Mouse (Mus musculus): Measurements from ENCODE around the gene Zfp740.

Gene Zfp740

DNA sequence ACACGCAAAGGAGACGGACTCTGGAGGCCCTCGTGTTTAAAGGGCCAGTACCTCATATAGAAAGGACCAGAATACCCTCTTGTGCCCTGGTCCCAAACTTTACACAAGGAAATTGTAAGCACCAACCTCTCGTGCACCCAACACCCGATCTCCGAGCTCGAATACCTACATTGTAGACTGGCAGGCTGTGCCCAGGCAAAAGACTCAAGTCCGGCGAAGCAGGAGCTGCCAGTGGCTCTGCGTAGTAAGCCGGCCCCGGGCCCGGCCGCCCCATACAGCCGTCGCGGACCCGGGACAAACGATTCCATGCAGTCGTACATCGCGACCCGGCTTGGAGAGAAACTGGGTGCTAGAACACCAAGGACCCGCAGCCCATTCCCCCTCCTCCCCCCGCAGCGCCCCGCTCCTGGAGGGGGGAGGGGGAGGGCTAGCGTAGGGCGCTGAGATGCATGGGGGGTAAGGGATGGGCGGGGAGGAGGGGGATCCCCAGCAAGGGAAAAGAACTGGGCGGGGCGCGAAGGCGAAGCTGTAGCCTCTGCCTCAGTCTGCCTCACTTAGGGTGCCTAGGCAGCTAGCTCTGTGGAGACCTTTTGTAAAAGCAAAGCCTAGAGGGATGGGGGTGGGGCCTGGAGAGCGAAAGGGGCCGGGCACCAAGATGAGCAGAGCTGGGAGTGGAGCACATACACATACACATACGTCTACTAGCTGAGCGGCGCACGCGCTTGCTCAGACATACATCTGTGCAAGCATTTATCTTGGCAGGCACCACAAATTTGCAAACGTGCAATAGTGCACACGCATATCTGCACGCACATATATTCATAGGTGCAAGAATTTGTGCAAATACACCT lies 43.1 kb downstream of the Zfp740 start:
- in situ Hi-C loops (cut with MseI, MboI): no loop called here

DNA sequence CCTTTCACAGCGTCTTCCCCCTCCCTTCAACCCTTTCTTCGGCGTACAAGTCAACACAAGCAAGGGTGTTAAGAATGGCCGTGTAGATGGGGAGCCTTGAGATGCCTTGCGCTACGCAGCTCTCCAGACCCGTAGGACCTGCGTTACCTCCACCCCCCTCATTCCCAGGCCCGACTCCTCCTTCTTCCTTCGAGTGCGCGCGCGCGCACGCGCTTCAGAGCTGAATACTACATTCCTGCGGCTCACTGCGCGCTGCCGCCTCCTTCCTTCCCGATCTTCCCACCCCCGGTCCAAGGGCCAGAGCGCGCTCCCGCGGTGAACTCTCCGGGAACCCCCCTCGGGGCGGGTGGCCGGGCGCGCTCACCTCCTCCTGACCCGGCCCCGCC lies 43.8 kb downstream of the Zfp740 start:
- in situ Hi-C loops (cut with MseI, MboI): no loop called here

DNA sequence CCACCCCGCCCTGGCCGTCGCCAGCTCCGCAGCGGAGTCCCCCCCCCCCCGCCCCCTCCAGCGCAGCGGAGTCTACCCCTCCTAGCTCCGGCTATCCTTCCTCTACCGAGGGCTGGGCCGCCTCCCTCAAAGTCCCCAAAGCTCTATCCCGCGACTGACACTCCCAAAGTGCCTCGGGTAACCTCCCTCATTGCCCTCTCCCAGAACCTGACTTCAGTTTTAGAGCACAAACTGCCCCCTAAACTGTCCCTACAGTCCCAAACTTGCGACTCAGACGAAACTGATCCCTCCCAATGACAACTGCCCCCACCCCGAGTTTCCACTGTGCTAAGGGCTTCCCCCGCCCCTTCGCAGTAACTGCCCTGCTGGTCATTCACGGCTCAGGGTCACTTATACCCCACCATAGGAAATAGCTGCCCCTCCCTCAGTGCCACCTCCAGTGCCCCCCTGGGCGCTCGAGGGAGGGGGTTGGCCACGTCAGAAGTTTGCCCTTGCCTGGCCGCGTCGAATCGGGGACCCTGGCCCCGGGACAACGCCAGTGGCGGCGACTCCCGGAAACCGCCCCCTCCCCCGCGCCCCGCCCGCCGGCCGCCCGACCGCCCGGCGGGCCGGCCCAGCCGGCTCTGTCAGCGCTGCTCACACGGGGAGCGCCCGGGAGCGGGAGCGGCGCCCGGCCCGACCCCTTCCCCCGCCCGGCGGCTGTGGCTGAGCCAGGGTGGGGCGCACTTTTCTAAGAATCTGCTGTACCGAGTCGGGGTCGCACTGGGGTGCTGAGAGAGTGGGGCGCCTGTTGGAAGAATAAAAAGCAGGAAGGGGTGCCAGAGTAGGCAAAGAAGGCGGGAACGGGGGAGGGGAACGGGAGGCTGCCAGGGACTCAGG lies 44.4 kb downstream of the Zfp740 start:
- in situ Hi-C loops (cut with MseI, MboI): no loop called here

DNA sequence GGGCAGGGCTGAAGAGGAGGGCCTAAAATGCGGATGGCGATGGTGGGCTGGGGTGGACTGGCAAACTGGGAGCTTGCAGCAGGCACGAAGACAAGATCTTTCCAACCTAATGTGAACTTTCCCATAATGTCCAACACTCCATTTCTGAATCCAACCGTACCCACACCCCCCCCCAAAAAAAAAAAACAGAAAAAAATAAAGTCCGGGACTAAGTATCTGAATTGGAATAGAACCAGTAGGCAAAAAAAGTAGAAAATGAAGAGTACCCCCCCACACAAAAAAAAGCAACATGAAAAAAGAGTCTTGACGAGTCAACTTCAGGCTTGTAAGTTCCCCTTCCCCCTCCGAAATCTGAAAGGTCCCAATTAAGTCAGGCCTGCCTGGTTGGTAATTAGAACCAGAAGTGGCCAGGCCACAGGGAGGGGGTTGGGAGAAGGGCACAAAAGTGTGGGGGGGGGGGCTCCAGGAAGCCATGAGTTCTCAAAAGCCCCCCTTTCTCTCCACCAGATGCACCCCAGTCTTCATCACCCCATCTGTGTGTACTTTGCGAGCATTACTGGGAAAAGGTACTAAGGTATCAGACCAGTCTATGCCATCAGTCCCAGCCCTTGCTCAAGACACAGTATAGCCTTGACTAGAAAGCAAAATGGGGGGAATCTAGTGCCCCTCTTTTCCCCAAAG lies 45.2 kb downstream of the Zfp740 start:
- in situ Hi-C loops (cut with MseI, MboI): no loop called here

DNA sequence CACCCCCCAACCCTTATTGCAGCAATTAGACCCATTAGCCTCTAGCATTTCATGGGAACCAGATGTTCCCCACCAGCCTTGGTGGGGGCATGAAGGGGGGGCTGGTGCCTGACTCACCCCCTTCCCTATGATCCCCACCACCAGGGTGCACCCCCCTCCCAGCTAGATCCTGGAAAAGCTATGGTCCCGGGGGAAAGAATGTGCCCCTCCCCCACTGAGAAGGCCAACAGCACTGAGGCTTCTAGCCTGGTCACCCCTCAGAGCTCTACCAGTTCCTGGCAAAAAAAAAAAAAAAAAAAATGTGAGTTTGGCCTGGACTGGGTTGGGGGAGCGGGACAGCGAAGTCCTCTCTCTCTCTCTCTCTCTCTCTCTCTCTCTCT lies 45.8 kb downstream of the Zfp740 start:
- in situ Hi-C loops (cut with MseI, MboI): no loop called here

DNA sequence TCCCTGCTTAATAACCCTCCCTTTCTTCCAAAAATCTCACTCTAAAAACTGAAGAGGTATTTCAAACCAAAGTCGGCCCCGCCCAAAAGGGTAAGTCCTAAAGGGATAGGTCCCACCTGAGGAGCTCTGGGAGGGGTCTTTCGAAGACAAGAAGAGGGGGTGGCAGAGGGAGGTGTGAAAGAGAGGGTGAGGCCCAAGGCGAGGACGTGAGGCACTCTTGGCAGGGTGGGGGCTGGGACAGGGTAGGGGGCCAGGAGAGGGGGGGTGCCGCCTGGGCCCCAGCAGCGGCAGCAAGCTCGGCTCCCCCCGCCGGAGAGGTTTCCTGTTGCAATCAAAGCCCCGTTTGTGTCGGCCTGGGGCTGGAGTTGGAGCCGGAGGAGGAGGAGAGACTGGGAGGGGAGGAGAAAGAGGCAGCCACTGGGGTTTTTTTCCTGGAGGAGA lies 46.2 kb downstream of the Zfp740 start:
- in situ Hi-C loops (cut with MseI, MboI): no loop called here

DNA sequence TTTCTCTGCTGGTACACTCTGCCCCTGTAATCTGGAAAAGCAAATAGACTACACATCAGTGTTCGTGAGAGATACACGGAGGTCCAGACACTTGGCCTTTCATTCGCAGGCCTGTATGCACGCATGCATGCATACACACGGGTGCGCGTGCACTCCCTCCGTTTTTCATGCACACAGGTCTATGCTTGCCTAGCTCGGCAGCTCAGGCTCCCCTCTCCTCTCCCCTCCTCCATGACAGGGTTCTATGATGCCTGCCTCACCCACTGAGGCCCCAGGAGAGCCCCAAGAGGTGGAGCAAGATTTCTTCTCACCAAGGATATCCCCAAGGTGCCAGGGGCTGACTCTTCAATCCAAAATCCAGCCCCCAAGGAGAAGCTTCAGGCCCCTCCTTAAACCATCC lies 46.9 kb downstream of the Zfp740 start:
- in situ Hi-C loops (cut with MseI, MboI): no loop called here

DNA sequence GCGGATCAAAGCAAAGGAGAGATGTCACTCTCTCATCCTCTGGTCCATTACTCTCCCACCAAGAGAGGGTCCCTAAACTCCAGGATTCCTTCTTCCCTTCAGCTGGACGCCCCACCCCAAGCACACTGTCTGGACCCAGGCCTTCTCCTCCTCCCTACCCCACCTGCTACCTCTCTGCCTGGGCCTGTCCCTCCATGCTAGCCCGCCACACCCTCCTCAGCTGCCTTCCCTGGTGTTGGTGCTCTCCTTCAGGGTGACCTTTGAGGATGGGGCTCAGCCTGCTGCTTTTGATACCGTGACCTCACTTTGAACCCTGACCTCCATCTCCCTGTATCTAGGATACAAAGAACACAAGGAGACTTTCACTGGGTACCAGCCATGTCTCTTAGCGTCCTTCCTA lies 47.5 kb downstream of the Zfp740 start:
- in situ Hi-C loops (cut with MseI, MboI): no loop called here

DNA sequence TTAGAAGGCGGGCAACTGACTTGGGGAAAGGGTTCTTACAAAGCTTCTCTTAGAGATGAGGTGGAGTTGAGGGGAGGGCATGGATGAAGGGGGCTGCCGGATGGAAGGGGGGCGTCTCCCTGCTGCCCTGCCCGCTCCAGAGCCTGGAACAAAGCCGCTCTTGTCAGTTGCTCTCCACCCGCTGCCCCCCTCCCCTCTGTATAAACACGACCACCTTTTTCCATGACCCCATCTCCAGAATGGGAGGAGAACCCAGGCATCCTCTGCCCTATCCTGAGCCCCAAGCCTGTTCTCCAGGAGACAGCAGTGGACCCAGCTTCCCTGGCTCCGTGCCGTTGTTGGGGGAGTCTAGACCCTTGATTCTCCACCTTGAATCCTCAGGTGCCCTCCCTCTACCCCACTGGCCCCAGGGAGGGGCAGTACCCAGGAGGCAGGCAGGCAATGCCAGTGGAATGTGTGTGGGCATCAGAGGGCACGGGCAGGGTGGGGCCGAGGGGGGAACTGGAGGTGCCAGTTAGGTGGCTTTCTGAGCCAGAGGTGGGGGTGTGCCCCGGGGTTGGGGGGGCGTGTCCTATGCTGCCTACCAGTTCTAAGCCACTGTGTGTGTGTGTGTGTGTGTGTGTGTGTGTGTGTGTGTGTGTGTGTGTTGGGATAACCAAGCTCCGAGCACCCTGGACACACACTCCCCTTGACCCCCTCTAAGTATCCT lies 52.7 kb downstream of the Zfp740 start:
- in situ Hi-C loops (cut with MseI, MboI): no loop called here

DNA sequence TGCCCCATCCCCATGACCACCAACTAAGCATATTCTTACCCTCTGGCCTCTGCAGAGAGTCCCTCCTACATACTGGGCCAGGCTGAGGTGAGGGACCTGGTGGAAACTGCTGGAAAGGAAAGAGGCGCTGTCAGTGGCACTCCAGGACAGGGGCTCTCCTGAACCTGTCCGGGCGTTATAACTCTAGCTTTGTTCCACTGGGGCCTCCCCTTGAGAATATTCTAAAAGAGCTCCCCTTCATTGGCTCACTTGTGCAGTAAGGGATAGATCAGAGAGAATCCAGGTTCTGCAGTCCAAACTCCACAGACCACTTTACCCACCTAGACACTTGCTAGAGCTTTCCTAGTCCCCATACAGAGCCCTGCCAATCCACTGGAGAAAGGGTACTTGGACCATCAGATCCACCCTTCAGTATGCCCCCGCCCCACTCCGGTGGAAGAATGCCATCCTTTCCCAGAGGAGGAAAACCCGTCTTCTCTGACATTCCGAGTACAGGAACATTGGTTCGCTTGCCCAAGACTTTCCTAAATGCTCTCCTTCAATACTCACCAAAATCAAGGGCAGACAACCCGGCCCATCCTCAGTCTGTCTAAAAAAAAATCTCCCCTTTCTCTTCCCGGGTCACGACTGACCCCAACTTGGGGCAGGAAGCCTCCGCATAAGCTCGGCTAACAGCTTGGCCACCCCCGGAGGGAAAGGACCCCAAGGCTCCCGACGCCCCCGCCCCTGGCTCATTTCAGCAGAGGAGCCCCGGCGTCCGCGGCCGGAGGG lies 53.6 kb downstream of the Zfp740 start:
- in situ Hi-C loops (cut with MseI, MboI): no loop called here

DNA sequence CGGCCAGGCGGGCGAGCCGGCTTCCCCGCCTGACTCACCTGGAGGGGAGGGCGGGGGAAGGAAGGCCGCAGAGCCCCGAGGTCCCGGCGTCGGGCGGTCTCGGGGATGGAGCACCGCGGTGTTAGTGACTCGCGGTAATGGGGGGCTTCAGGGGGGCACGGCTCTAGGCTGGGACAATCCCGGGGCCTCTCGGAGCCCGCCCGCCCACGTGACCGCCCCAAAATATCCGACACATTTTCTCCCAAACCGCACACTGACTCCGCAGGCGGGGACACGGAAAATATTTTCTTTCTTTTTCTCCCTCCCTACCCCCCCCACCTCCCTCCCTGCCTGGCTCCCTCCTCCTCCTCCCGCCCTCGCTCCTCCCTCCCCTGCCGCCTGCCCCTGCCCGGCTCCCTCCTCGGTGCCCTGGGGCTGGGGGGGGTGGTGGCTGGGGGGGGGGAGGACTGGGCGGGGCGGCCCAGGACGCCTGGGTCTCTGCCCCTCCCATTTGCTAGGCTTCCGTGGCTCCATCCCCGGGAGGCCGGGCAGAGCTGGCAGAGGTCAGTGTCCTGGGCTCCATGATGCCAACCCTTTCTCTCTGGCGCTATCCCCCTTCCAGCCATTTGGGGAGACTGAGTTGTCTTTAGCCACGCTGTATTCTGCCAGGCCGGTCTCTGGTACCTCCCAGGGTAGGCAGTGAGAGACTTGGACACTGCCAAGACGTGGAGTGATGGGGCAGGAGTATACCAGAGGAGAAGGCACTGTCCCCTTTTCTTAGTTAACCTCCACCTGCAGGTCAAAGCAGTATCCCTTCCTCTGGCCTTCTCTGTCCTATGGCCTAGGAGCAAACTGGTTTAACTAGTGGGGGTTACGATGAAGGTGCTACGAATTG lies 54.4 kb downstream of the Zfp740 start, which contains the start of gene Rarg:
TSS of gene Rarg (minus strand) at position 316 of the 874 bp plus-strand sequence.
- in situ Hi-C loops (cut with MseI, MboI): no loop called here

DNA sequence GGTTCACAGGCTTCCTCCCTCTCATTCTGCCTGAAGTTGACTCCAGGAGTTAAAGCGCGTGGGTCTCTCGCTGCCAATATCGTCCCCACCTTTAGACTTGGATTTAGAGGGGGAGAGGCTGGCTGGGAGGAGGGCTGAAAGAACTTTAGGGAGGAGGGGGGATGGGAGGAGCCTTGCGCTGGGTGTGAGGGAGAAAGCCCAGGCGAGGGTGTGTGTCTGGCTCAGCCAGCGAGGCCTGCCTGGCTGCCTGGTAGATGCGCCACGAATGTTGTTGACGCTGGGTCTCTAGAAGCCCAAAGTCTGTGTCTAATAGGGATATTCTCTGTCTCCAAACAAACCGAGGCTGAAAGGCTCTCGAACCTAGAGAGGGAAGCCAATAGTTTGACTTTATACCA lies 55.0 kb downstream of the Zfp740 start:
- in situ Hi-C loops (cut with MseI, MboI): no loop called here

DNA sequence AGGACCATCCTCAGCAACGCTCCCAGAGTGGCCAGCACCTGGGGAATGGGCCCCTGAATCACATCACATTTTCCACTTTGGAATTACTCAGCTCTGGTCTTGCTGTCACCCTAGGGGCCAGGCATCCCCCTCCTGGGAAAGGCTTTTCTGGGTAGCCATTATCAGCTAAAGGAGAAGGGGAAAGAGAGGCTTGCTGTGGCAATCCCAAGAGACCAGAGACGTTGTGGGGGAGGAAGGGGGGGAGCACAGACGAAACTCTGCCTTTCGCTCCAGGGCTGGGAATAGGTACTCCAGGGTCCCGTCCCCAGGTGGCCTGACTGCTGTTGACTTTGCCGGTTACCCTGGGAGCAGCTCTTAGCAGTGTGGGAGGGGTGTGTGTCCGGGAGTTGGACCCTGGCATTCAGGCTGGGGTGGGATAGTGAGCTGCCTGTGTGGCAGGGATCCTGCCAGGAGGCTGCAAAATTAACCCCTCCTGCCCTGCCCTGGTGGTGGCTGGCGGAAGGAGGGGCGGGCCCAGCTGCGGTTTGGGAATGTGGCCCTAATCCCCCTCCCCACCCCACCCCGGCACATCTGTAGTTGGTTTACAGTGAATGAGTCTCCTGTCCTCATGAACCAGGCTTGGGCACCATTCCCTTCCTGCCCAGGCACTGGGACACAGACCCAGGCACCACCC lies 55.7 kb downstream of the Zfp740 start:
- in situ Hi-C loops (cut with MseI, MboI): no loop called here

DNA sequence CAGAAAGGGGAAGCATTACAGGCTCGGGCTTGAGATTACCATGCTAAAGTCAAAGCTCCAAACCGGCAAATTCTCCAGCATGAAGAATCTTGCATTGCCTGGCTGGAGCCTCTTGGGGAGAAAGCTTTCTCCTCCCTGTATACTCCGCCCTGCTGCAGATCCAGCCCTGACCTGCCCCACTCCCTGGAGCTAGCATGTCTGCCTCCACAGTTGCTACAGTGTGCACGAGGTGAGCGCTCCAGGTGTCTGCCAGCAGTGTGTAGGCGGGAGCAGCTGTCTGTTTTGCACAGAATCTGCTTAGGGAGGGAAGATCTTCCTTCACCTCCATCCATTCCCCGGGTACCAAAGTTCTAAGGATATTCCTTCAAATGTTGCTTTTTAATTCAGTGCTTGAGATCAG lies 59.5 kb downstream of the Zfp740 start:
- in situ Hi-C loops (cut with MseI, MboI): no loop called here

DNA sequence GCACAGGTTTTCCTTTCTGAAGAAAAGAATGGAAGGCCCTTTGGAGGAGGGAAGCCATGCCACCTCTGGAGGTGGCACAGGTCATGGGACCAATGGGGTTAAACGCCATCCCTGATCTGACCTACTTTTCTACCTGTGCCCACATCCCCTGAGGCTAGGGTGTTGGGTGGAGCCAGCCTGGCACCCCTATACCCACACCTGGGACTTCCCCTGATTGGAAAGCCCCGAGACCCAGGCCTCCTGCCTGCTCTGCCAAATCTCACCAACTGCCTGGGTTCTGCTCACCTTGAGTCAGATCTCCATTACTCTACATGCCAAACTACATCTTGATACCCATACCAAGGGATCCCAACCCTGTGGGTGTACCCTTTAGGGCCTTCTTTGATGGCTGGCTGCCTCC lies 60.0 kb downstream of the Zfp740 start:
- in situ Hi-C loops (cut with MseI, MboI): no loop called here
